Comparison of ENCODE assay signal across 9 mouse cellular contexts in the genomic region with DNA sequence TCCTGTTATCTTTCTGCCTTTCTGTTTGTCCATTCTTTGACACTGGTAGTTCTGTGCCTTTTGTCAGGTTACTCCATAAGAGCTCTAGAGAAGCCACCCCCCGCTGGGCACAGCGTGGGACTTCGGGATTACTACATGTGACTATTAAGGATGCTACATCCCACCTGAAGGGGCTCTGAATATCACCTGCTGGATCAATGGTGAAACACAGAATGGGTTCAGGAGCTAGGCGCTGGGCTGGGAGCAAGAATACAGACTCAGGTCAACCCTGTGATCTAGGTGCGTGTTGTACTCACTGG. TPM values are rescaled to one million over a fixed set of nuclear protein-coding genes. Genes with fewer than 3 reads are reported as not detected.
DNase-seq lines count a peak whose midpoint lies in the region; ATAC-seq lines count a peak whose summit lies in the region.
"Had no signal": no experiment of that assay in that cellular context is flagged by ENCODE, and none has a peak within 500 bp of the region (broad histone marks: within the 10 kb centered on the region; RNA-seq: fewer than 3 reads in every experiment).

No protein-coding gene starts in this region.

- H3K9ac ChIP-seq in kidney, embryonic 16.5 days (replicated peaks; ENCODE audit: low read length), result no peak overlapping the region
- peak overlapping the region; percentile 66 for H3K9ac ChIP-seq in liver, embryonic 15.5 days

- no peaks in the 10 kb centered on the region for H3K27me3 ChIP-seq in kidney, embryonic 16.5 days (ENCODE audit: insufficient read depth, low read length)
- H3K27me3 ChIP-seq in liver, embryonic 15.5 days, result 0 out of 2 replicates have a peak, but pooled peaks cover 15% of the 10 kb centered on the region

- H3K9me3 ChIP-seq in kidney, embryonic 16.5 days (ENCODE audit: low read length), result no peaks in the 10 kb centered on the region
- no peaks in the 10 kb centered on the region for H3K9me3 ChIP-seq in liver, embryonic 15.5 days (replicated peaks)

- ATAC-seq in kidney, embryonic 16.5 days (ENCODE audit: low FRiP score, low TSS enrichment), result 0 out of 2 replicates have a peak, but pooled peaks have one; percentile 11
- ATAC-seq in liver, embryonic 15.5 days (ENCODE audit: insufficient read depth), result no peak
- no peak for ATAC-seq in erythroid progenitor cell, adult 5-6 weeks (replicated peaks; ENCODE audit: low FRiP score, poor library complexity, severe bottlenecking)

- 50% methylated on average over 5 of the region's 5 CpGs for WGBS in kidney, embryonic 16.5 days
- WGBS in liver, embryonic 15.5 days (ENCODE audit: insufficient replicate concordance), result 51% methylated on average over 5 of the region's 5 CpGs

- H3K4me1 ChIP-seq in kidney, embryonic 16.5 days (ENCODE audit: insufficient read depth, low read length), result peaks cover 5% of the 10 kb centered on the region; the same call in 1 of the 2 replicates
- peaks cover 11% of the 10 kb centered on the region; the same call in 1 of the 2 replicates for H3K4me1 ChIP-seq in brown adipose tissue, adult 24 weeks (ENCODE audit: control insufficient read depth, insufficient read depth, insufficient read length, low read length)
- peaks cover 62% of the 10 kb centered on the region for H3K4me1 ChIP-seq in liver, embryonic 15.5 days (replicated peaks)

- no peak overlapping the region for H3K27ac ChIP-seq in kidney, embryonic 16.5 days (ENCODE audit: low read length)
- H3K27ac ChIP-seq in brown adipose tissue, adult 24 weeks (replicated peaks; ENCODE audit: low read depth, low read length), result peak overlapping the region; percentile 2; the same call in 1 of the 2 replicates
- peak overlapping the region; percentile 70 for H3K27ac ChIP-seq in liver, embryonic 15.5 days (replicated peaks)

- H3K36me3 ChIP-seq in kidney, embryonic 16.5 days (ENCODE audit: insufficient read depth, low read length), result no peaks in the 10 kb centered on the region
- H3K36me3 ChIP-seq in liver, embryonic 15.5 days (replicated peaks), result no peaks in the 10 kb centered on the region

- peak overlapping the region; percentile 64 for H3K4me2 ChIP-seq in kidney, embryonic 16.5 days (replicated peaks; ENCODE audit: low read depth, low read length)
- peak overlapping the region; percentile 89 for H3K4me2 ChIP-seq in liver, embryonic 15.5 days

- H3K4me3 ChIP-seq in kidney, embryonic 16.5 days (ENCODE audit: low read length), result peak overlapping the region; percentile 54
- peak overlapping the region; percentile 66 for H3K4me3 ChIP-seq in brown adipose tissue, adult 24 weeks (ENCODE audit: insufficient read depth, low read depth, low read length)
- peak overlapping the region; percentile 71 for H3K4me3 ChIP-seq in liver, embryonic 15.5 days (replicated peaks)

- DNase-seq in kidney, adult 9 months, result no peak
- peak; percentile 31 for DNase-seq in ES-CJ7 (ENCODE audit: low read depth, low spot score)
- DNase-seq in cerebellum, postnatal 25 days, result no peak
- DNase-seq: adrenal gland, adult 8-10 months; right cerebral cortex, postnatal 4 days had no signal

RNA-seq across cellular contexts. Expression of a gene that starts 0.8 kb away (rescaled TPM):
- 5.6 and 9.5 TPM in 2 replicates for polyA plus RNA-seq in kidney, embryonic 16.5 days (2015; fragmentation: Nextera tagmentation; extraction: Ambion mirVana)
- 2.7 and 3.0 TPM in 2 replicates for polyA plus RNA-seq in brown adipose tissue, adult 24 weeks (2012; ENCODE audit: insufficient read depth, insufficient read length, missing spikeins)
- 3.7 and 5.5 TPM in 2 replicates for polyA plus RNA-seq in liver, embryonic 15.5 days (2015; fragmentation: Nextera tagmentation; extraction: Ambion mirVana)
- total RNA-seq in erythroid progenitor cell, adult 5-6 weeks (2015; ENCODE audit: low replicate concordance), result 1.7 and 4.3 TPM in 2 replicates
- 3.9 and 6.0 TPM in 2 replicates for total RNA-seq in erythroid progenitor cell, adult 5-6 weeks (2017; ENCODE audit: low replicate concordance)

RNA-seq across cellular contexts. Expression of a gene that starts 12.6 kb away (rescaled TPM):
- 22.6 and 25.0 TPM in 2 replicates for polyA plus RNA-seq in kidney, embryonic 16.5 days (2015; fragmentation: Nextera tagmentation; extraction: Ambion mirVana)
- polyA plus RNA-seq in brown adipose tissue, adult 24 weeks (2012; ENCODE audit: insufficient read depth, insufficient read length, missing spikeins), result 4.3 and 4.8 TPM in 2 replicates
- 5.5 and 5.9 TPM in 2 replicates for polyA plus RNA-seq in liver, embryonic 15.5 days (2015; fragmentation: Nextera tagmentation; extraction: Ambion mirVana)
- total RNA-seq in erythroid progenitor cell, adult 5-6 weeks (2015; ENCODE audit: low replicate concordance), result 3.2 TPM in 1 of 2 replicates, not detected in the other
- total RNA-seq in erythroid progenitor cell, adult 5-6 weeks (2017; ENCODE audit: low replicate concordance), result 0.23 and 7.4 TPM in 2 replicates

RNA-seq across cellular contexts. Expression of a gene that starts 47.0 kb away (rescaled TPM):
- polyA plus RNA-seq in kidney, embryonic 16.5 days (2015; fragmentation: Nextera tagmentation; extraction: Ambion mirVana), result 217 and 219 TPM in 2 replicates
- polyA plus RNA-seq in brown adipose tissue, adult 24 weeks (2012; ENCODE audit: insufficient read depth, insufficient read length, missing spikeins), result 62.4 and 72.7 TPM in 2 replicates
- 135 and 144 TPM in 2 replicates for polyA plus RNA-seq in liver, embryonic 15.5 days (2015; fragmentation: Nextera tagmentation; extraction: Ambion mirVana)
- total RNA-seq in erythroid progenitor cell, adult 5-6 weeks (2015; ENCODE audit: low replicate concordance), result 547 and 570 TPM in 2 replicates
- 969 and 1,003 TPM in 2 replicates for total RNA-seq in erythroid progenitor cell, adult 5-6 weeks (2017; ENCODE audit: low replicate concordance)
